ENCODE assay signal across 13 mouse cellular contexts in genomic region chr5:105667411-105667810, GRCm38 (mm10).
"Had no signal": no experiment of that assay in that cellular context is flagged by ENCODE, and none has a peak within 500 bp of the region (broad histone marks: within the 10 kb centered on the region; RNA-seq: fewer than 3 reads in every experiment).

No protein-coding gene starts in this region.

- DNase-seq: kidney, adult 2 months; kidney, postnatal 25 days; layer of hippocampus, adult 9-11 months; liver; midbrain, embryonic 14.5 days; thymus, adult 18-20 months; thymus, postnatal 36 days had no signal

- H3K27me3 ChIP-seq: limb, embryonic 13.5 days; liver, embryonic 15.5 days had no signal

- H3K27ac ChIP-seq: kidney, postnatal 0 days; layer of hippocampus, adult 2 months; limb, embryonic 10.5 days; limb, embryonic 13.5 days; liver, embryonic 12.5 days; liver, embryonic 15.5 days had no signal

- H3K4me1 ChIP-seq: limb, embryonic 10.5 days; limb, embryonic 13.5 days; liver, embryonic 12.5 days; liver, embryonic 15.5 days had no signal

- H3K9ac ChIP-seq: limb, embryonic 13.5 days; liver, embryonic 12.5 days; liver, embryonic 15.5 days had no signal

- H3K4me3 ChIP-seq: layer of hippocampus, adult 2 months; limb, embryonic 10.5 days; limb, embryonic 13.5 days; liver, embryonic 12.5 days; liver, embryonic 15.5 days had no signal

- H3K36me3 ChIP-seq: limb, embryonic 10.5 days; limb, embryonic 13.5 days; liver, embryonic 12.5 days; liver, embryonic 15.5 days had no signal
